Mouse (Mus musculus): ENCODE measurements around the gene Olfr1338.
"Not testable (repeated sequence)": the region's sequence is repeated elsewhere in the genome, so short reads cannot be mapped to it uniquely, and the experiment has no call there.

The Olfr1338 gene

DNA sequence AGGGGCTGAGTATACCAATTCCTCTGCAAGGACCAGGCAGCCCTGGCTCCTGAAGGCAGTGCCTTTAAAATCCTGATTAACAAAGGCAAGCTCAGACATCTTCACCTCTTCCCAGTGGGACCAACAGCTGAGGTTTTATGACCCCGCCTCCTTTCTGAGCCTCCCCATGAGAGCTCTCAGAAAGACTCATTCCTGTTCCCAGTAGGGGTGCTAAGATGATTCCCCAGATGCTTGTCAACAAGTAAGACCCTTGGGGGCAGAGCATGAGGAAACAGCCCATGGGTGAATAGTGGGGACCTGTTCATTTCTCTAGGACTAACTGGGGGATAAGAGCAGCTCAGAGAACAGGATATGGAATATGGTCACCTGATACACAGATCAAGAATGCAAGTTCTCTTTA is at the start of gene Olfr1338:
Gene Olfr1338, minus strand, starts transcription at position 101 of the 400 bp plus-strand sequence.
- no peak for DNase-seq (ENCODE audit: extremely low spot score, low read depth, low spot score)

DNA sequence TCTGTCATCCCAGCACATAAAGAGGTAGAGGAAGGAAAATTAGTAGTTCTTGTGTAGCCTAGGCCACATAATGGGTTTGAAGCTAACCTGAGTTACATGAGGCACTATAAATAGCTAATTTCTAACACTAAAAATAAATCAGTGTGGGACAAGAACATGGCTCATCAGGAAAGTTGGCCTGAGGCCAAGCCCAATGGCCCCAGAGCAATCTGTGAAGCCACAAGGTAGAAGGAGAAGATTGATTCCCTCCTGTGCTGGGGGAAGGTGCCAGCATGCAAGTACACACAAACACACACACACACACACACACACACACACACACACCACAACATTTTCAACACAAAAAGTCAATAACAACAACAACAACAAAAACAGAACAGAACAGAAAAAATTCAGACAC is 34.3 kb upstream of the Olfr1338 start:
- not testable (repeated sequence) for DNase-seq (ENCODE audit: extremely low spot score, low read depth, low spot score)

DNA sequence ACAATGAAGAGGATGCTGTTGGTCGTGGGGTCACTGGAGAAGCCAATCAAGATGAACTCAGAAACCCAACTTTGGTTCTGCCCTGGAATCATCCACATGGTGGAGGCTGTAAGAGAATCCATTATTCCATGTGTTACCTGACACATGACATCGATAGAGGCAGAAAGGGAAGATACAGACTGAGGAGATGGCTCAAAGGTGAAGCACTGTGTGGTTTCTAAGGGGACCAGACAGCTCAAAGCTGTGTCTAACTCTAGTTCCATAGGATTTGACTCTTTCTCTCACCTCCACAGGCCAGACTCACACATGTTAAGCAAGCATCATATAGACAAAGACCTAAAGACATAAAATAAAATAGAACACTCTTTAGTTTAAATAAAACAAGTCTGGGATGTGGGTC is 23.9 kb upstream of the Olfr1338 start, which contains the start of gene Olfr1337:
Gene Olfr1337, minus strand, starts transcription at position 101 of the 400 bp plus-strand sequence.
- DNase-seq (ENCODE audit: extremely low spot score, low read depth, low spot score): no peak

GRCm38 (mm10) chr4:118741881-118742280 is 16.7 kb downstream of the Olfr1338 start:
- DNase-seq (ENCODE audit: extremely low spot score, low read depth, low spot score): no peak

DNA sequence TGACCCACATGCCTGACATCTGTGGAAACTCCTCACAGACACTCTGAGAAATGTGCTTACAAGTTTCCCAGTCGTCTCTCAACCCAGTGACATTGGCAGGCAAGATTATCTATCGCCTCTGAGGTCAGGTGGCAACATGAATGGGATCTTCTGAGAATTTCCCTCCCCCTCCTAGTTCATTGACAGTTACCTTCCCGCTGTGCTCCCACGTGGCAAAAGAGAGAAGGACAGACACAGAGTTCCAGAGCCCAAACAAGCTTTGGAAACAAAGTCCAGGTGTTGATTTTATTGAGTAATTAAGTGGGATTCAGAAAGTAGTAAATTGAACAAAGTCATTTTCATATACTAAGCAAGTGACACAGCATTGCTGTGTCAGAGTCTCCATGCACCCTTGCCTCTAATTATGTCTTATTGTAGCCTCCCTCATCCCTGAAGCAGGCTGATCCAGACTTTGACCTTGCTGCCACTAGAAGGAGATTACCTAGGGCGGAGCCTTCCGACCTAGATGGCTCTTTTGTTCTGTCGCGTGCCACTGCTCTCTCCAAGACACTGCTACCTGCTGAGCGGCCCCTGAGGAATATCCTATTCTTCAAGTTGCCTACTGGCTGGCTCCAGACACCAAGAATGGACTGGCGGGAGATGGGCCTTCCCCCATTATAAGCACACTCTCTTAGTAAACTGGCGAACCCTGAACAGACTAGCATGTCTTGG is 17.4 kb downstream of the Olfr1338 start:
- DNase-seq (ENCODE audit: extremely low spot score, low read depth, low spot score): no peak

DNA sequence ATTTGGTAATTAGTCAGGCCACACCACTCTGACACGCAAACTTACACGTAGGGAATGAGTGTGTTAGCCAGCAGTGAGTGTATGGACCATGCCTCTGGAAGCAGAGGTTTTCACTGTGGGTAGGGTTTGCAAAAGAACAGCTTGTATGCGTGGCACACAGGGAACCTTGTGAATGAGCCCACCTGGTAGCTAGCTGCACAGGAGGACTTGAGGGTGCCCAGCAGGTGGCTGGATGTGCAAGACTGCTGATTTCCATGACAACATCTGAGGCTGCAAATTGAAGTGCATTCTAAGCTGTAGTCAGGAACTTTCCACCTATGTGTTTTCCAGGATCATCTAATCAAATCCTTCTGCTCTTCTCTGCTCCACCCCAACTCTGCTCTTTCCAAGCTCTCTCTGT is 19.0 kb downstream of the Olfr1338 start:
- no peak for DNase-seq (ENCODE audit: extremely low spot score, low read depth, low spot score)

DNA sequence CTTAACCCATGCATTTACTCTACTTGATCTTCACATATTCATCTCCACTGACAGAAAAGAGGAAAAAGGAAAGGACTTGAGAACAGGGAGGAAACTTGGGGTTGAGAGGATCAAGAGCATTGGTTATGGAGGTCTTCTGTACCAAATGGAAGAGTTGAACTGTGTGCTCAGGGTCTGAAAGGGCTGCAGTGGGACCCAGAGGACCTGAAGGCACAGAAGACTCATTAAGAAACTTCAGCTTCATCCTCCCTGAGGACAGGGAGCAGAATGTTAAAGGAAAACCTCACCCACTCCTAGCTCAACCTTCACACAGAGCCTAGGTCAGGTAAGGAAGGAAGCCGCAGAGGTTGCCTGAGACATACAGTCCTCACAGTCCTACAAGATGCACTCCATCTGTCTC is 26.7 kb downstream of the Olfr1338 start, which contains the start of gene Olfr1339:
Gene Olfr1339, plus strand, starts transcription at position 301 of the 400 bp plus-strand sequence.
- no peak for DNase-seq (ENCODE audit: extremely low spot score, low read depth, low spot score)

- DNase-seq (ENCODE audit: extremely low spot score, low read depth, low spot score): peak; percentile 41
These were observed 36.6 kb downstream of the Olfr1338 start for GRCm38 (mm10) chr4:118721742-118722483.

GRCm38 (mm10) chr4:118719838-118720237 is 38.7 kb downstream of the Olfr1338 start, which contains the start of gene Olfr1340:
Gene Olfr1340, plus strand, starts transcription at chr4:118720138.
- no peak for DNase-seq (ENCODE audit: extremely low spot score, low read depth, low spot score)

- DNase-seq (ENCODE audit: extremely low spot score, low read depth, low spot score): no peak
These were observed 46.9 kb downstream of the Olfr1338 start for GRCm38 (mm10) chr4:118711656-118712055.

- DNase-seq (ENCODE audit: extremely low spot score, low read depth, low spot score): no peak
These were observed 50.5 kb downstream of the Olfr1338 start for GRCm38 (mm10) chr4:118708086-118708485.

GRCm38 (mm10) chr4:118703223-118703622 is 55.3 kb downstream of the Olfr1338 start, which contains the start of gene Olfr1341:
Gene Olfr1341, plus strand, starts transcription at chr4:118703523.
- DNase-seq (ENCODE audit: extremely low spot score, low read depth, low spot score): no peak

All from hindlimb bud, embryonic 11.5 days (tissue).